Mouse (Mus musculus) gonadal fat pad, adult 2 months (tissue): ENCODE data around the gene Gldn. TPM values are rescaled to one million over a fixed set of nuclear protein-coding genes. Genes with fewer than 3 reads are reported as not detected.

Source experiments
- DNase-seq: peaks from one replicate; pipeline ENCODE4 v3.0.0-alpha.2; 2012; ENCODE audit warnings: low read depth
- polyA plus RNA-seq: library from polyadenylated mRNA; depleted of rRNA; stranded (reverse); fragments of >200 nt; gene quantifications from 2 replicates; pipeline ENCODE4 v1.2.3, GENCODE M21; 2012; rRNA removed

The Gldn gene
- 1.0 and 2.1 TPM in 2 replicates for polyA plus RNA-seq

- DNase-seq: no peak
Measured at GRCm38 (mm10) chr9:54286331-54286987, at the start of gene Gldn. TSS of gene Gldn (plus strand) at chr9:54286486.

- DNase-seq: no peak
Measured at GRCm38 (mm10) chr9:54244869-54245665, 41.2 kb upstream of the Gldn start.

- no peak for DNase-seq
Measured at GRCm38 (mm10) chr9:54264754-54265153, 21.5 kb upstream of the Gldn start.

- no peak for DNase-seq
Measured at GRCm38 (mm10) chr9:54268010-54268409, 18.3 kb upstream of the Gldn start, which contains the start of gene Cyp19a1. TSS of gene Cyp19a1 (minus strand) at chr9:54268110.

GRCm38 (mm10) chr9:54269987-54270386 is 16.3 kb upstream of the Gldn start:
- no peak for DNase-seq

- DNase-seq: no peak
Measured at GRCm38 (mm10) chr9:54270889-54271288, 15.4 kb upstream of the Gldn start.

- no peak for DNase-seq
Measured at GRCm38 (mm10) chr9:54275283-54275682, 11.0 kb upstream of the Gldn start.

- DNase-seq: no peak
Measured at GRCm38 (mm10) chr9:54279046-54279589, 7.2 kb upstream of the Gldn start.

GRCm38 (mm10) chr9:54287804-54288203 is 1.5 kb downstream of the Gldn start:
- no peak for DNase-seq

- no peak for DNase-seq
Measured at GRCm38 (mm10) chr9:54299389-54299788, 13.1 kb downstream of the Gldn start.

- no peak for DNase-seq
Measured at GRCm38 (mm10) chr9:54299792-54300191, 13.5 kb downstream of the Gldn start.

GRCm38 (mm10) chr9:54301255-54301654 is 15.0 kb downstream of the Gldn start:
- no peak for DNase-seq

GRCm38 (mm10) chr9:54308209-54308608 is 21.9 kb downstream of the Gldn start:
- DNase-seq: no peak

GRCm38 (mm10) chr9:54308751-54309358 is 22.6 kb downstream of the Gldn start:
- no peak for DNase-seq

GRCm38 (mm10) chr9:54316363-54316762 is 30.1 kb downstream of the Gldn start:
- no peak for DNase-seq

GRCm38 (mm10) chr9:54323456-54323855 is 37.2 kb downstream of the Gldn start:
- DNase-seq: no peak

GRCm38 (mm10) chr9:54329201-54329600 is 42.9 kb downstream of the Gldn start:
- no peak for DNase-seq

GRCm38 (mm10) chr9:54335582-54335981 is 49.3 kb downstream of the Gldn start:
- no peak for DNase-seq

- DNase-seq: no peak
Measured at GRCm38 (mm10) chr9:54336532-54337144, 50.4 kb downstream of the Gldn start.

GRCm38 (mm10) chr9:54342026-54342425 is 55.7 kb downstream of the Gldn start:
- no peak for DNase-seq

GRCm38 (mm10) chr9:54356756-54357155 is 70.5 kb downstream of the Gldn start:
- DNase-seq: no peak
